Mouse (Mus musculus): ENCODE data around the gene Mrpl38.

DNA sequence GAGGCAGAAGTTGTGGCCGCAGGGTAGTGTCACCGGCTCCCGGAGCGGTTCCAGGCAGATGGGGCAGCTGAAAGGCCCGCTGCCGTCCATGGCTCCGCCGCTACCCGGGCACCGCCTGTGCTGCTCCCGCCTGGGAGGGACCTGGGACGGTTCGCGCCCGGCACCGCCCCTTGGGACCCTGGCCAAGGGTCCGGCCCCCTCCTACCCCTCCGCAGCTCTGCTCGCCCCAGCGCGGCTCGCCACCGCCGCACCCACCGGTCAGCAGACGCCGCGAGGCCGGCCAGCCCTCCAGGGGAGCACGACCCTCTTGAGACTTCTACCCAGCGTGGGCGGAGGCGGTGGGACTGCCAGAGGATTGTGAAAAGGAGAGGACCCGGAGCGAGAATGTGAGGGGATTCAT lies 28.5 kb downstream of the Mrpl38 start:
- TF ChIP-seq EP300 (optimal IDR thresholded peaks at IDR 0.05) = no peak
- TF ChIP-seq CTCF (IDR thresholded peaks at IDR 0.05; ENCODE audit: low read depth) = no peak
